Mouse (Mus musculus) heart, embryonic 13.5 days (tissue): ENCODE measurements around the gene Slc2a12. TPM values are rescaled to one million over a fixed set of nuclear protein-coding genes. Genes with fewer than 3 reads are reported as not detected.

ENCODE experiments used
- ATAC-seq: fragments of 200-750 bp; cut with Nextera tagmentation; 2 replicates; pipeline ENCODE4 v1.8.0; 2017; ENCODE audit warnings: moderate TSS enrichment; ENCODE audit not compliant: insufficient number of reproducible peaks, low FRiP score, low TSS enrichment; ENCODE audit errors: extremely low read depth
- H3K27ac ChIP-seq: fragments of 300-500 bp; sonication (generic); replicated peaks from 2 replicates; pipeline ENCODE4 v1.5.1; 2015; ENCODE audit warnings: moderate library complexity, mild to moderate bottlenecking, inconsistent platforms
- H3K27me3 ChIP-seq: fragments of 300-500 bp; sonication (generic); replicated peaks from 2 replicates; pipeline ENCODE4 v1.6.1; 2015; ENCODE audit warnings: mild to moderate bottlenecking, inconsistent platforms
- H3K36me3 ChIP-seq: fragments of 300-500 bp; sonication (generic); 2 replicates; pipeline ENCODE4 v1.6.1; 2015; ENCODE audit warnings: mild to moderate bottlenecking, inconsistent platforms
- H3K4me1 ChIP-seq: fragments of 300-500 bp; sonication (generic); 2 replicates; pipeline ENCODE4 v1.6.1; 2015; ENCODE audit warnings: inconsistent platforms
- H3K4me2 ChIP-seq: fragments of 300-500 bp; sonication (generic); 2 replicates; pipeline ENCODE4 v1.6.1; 2015; ENCODE audit warnings: inconsistent platforms, mild to moderate bottlenecking, moderate library complexity
- H3K4me3 ChIP-seq: fragments of 300-500 bp; sonication (generic); 2 replicates; pipeline ENCODE4 v1.5.1; 2015; ENCODE audit warnings: moderate library complexity, mild to moderate bottlenecking, inconsistent platforms
- H3K9ac ChIP-seq: fragments of 300-500 bp; sonication (generic); 2 replicates; pipeline ENCODE4 v1.6.1; 2015; ENCODE audit warnings: inconsistent platforms, mild to moderate bottlenecking, moderate library complexity
- H3K9me3 ChIP-seq: fragments of 300-500 bp; sonication (generic); 2 replicates; pipeline ENCODE4 v1.6.1; 2016; ENCODE audit warnings: inconsistent platforms
- WGBS: fragments of 180-500 bp; shearing (Covaris S2); methylation state at CpG from one replicate; pipeline ENCODE4 v1.1.7; 2015; ENCODE audit warnings: mixed read lengths; 5-methylcytosine and 5-hydroxymethylcytosine counted together
- polyA plus RNA-seq: library from polyadenylated mRNA; unstranded; fragments of >200 nt; fragmentation: Nextera tagmentation; extraction: Ambion mirVana; gene quantifications from 2 replicates; pipeline ENCODE4 v1.2.1, GENCODE M21; 2015

The Slc2a12 gene
- polyA plus RNA-seq, 1 experiment from 2014 or later = 1.7 TPM

DNA sequence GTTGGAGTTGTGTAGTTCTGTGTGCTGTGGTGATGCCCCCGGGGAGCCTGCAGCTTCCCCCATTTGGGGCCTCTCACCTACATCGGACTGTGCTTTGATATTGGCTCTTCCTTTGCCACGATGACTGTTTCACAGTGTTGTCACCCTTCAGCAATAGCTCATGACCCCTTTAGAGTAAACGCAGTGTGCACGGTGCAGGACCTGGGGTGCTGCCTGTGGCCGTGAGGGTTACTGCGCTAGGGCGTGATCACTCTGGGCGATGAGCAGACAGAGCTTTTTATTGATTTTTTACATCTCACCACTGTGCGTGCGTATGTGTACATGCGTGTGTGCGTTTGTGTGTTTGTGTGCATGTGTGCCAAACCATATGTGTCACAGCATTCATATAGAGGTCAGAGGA is 23.7 kb downstream of the Slc2a12 start:
- no peaks in the 10 kb centered on the region for H3K27me3 ChIP-seq
- H3K4me3 ChIP-seq = no peak overlapping the region
- ATAC-seq = no peak
- no peaks in the 10 kb centered on the region for H3K4me1 ChIP-seq
- 84% methylated on average over 13 of the region's 13 CpGs for WGBS
- H3K36me3 ChIP-seq = no peaks in the 10 kb centered on the region
- H3K27ac ChIP-seq = no peak overlapping the region
- H3K9ac ChIP-seq = no peak overlapping the region
- no peaks in the 10 kb centered on the region for H3K9me3 ChIP-seq
- H3K4me2 ChIP-seq = no peak overlapping the region

DNA sequence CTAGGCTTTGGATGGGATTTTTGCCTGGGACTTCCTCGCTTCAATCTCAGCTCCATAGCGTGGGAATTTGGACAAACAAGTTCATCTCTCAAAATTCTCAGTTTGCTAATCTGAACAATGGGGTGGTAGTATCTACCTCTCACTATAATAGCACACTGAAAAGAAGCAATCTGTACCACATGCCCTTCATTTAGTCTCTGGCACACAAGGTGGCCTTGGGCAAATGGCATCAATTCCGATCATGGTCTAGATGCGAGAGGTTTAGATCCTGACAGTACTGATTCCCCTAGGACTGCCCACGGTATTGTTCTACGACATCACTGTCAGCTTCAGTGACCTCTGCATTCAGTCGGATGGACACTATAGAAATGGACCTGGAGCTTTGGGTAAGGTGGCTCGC is 29.4 kb downstream of the Slc2a12 start:
- Histone ChIP-seq H3K4me1 (no peaks in the 10 kb centered on the region), H3K27me3 (no peaks in the 10 kb centered on the region), H3K9ac (no peak overlapping the region), H3K27ac (no peak overlapping the region), H3K9me3 (no peaks in the 10 kb centered on the region), H3K36me3 (no peaks in the 10 kb centered on the region), H3K4me2 (no peak overlapping the region), H3K4me3 (no peak overlapping the region)
- WGBS = 85% methylated on average over 8 of the region's 8 CpGs
- ATAC-seq = no peak

DNA sequence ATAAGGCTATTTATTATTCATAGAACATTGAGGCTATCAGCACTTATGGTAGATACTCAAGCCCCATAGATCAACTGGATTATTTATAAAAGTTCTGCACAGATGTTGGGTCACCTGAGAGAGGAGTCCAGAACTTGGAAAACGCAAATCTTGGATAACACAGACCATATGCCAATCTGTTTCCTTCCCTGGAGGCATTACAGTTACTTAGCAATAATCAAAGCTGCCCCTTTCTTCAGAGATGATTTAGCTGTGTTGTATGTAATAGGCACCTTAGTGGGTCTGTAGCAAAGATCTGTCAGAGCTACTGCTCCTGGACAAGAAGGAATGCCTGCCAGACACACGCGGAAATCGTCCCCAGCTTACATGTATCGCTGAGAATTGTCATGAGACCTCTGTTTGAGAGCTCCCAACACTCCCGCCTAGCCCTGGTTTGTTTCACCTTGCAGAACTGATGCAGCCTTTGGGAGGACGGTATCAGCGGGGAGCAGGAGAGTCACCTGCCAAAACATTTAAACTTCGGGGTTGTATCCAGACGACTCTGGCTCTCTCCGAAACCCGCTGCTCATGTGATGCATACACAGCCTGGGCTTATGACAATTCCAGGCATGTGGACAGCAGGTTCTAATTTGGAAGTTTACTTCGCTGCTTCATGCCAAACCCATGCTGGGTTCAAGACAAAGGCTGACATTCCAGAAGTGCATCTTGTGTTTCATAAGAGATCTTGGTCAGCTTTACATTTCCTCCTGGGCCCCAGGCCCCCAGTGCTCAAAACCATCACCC is 31.2 kb downstream of the Slc2a12 start:
- Histone ChIP-seq H3K4me2 (no peak overlapping the region), H3K36me3 (no peaks in the 10 kb centered on the region), H3K27ac (no peak overlapping the region), H3K4me1 (no peaks in the 10 kb centered on the region), H3K27me3 (no peaks in the 10 kb centered on the region), H3K9me3 (no peaks in the 10 kb centered on the region), H3K4me3 (no peak overlapping the region), H3K9ac (no peak overlapping the region)
- ATAC-seq = no peak
- 65% methylated on average over 13 of the region's 13 CpGs for WGBS

DNA sequence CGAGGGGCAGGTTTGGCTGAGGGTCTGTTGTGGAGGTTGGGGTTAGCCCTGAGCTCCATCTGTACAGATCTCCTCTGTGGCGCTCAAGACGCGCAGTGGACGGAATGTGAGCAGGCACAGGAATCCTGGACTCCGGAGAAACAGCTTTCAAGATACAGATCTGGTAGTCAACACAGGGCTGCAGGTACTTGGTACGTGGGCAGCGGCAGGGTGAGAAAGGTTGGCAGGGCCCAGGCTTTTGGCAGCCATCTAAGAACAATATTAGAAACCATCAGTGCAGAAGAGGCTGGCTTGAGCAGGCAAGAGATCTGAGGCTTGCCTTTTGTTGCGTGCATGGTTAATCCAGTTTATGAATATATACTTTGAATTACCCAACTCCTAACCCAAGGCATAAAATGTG is 51.4 kb downstream of the Slc2a12 start:
- Histone ChIP-seq H3K4me3 (no peak overlapping the region), H3K27ac (no peak overlapping the region), H3K27me3 (no peaks in the 10 kb centered on the region), H3K36me3 (peaks cover 6% of the 10 kb centered on the region; the same call in 1 of the 2 replicates), H3K4me1 (peaks cover 31% of the 10 kb centered on the region), H3K9ac (no peak overlapping the region), H3K9me3 (no peaks in the 10 kb centered on the region), H3K4me2 (no peak overlapping the region)
- no peak for ATAC-seq
- 82% methylated on average over 9 of the region's 9 CpGs for WGBS

DNA sequence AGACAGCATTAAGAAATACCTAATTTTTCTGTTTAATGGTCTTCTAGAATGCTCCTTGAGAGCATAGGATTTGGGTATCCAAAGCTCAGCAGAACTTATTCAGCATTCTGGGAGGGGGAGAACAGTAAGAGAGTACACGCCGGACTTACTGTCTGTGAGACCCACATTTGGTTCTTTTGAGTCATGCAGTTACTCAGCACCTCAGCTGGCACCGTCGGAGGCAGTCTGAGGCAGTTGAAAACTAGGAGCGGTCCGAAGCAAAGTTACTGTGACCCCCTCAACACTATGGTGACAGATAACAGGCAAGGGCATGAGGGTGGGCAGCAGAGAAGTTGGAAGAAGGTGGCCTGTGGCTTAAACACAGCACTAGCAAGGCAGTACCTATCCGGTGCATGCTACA is 52.1 kb downstream of the Slc2a12 start:
- Histone ChIP-seq H3K27me3 (no peaks in the 10 kb centered on the region), H3K4me1 (peaks cover 35% of the 10 kb centered on the region), H3K4me2 (no peak overlapping the region), H3K4me3 (no peak overlapping the region), H3K9ac (no peak overlapping the region), H3K9me3 (no peaks in the 10 kb centered on the region), H3K27ac (no peak overlapping the region), H3K36me3 (peaks cover 6% of the 10 kb centered on the region; the same call in 1 of the 2 replicates)
- 66% methylated on average over 7 of the region's 7 CpGs for WGBS
- no peak for ATAC-seq

DNA sequence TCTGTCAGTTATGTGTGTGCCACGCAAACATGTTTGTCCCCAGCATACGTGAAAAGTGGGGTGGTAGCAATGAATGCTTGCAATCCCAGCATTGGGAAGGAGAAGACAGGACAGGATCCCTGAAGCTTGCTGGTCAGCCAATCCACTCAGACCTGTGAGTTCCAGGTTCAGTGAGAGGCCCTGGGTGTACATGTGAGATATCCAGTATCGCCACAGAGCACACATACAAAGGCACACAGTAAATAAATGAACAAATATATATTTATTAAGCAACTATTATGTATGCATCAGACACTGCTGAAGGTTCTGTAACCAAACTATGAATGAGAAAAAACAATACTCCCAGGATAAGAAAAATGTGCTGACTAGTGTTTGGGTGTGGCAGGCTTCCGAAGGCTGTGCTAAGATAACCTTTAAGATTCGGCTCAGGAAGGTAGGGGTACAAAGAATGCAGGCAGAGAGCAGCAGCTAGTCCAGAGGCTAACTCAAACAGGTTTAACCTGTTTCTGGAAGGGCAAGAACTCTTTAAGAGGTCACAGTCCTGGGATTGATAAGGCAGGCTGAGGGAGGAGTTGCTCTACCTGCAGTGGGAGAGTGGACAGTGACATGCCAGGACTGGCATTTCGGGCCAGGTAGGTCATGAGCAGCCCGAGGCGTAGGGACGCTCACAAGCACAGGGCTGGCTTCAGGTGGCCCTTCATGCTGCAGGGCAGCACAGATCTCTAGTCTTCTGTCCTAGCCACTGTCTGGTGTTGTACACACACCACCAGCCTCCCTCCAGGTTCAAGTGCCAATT is 53.5 kb downstream of the Slc2a12 start:
- no peak overlapping the region for H3K9ac ChIP-seq
- no peak overlapping the region for H3K4me3 ChIP-seq
- no peaks in the 10 kb centered on the region for H3K9me3 ChIP-seq
- H3K27me3 ChIP-seq = no peaks in the 10 kb centered on the region
- peaks cover 38% of the 10 kb centered on the region for H3K4me1 ChIP-seq
- H3K4me2 ChIP-seq = no peak overlapping the region
- H3K36me3 ChIP-seq = peaks cover 16% of the 10 kb centered on the region
- ATAC-seq = no peak
- WGBS = 80% methylated on average over 9 of the region's 9 CpGs
- H3K27ac ChIP-seq = no peak overlapping the region

- 70% methylated on average over 19 of the region's 19 CpGs for WGBS
- H3K27me3 ChIP-seq = no peaks in the 10 kb centered on the region
Observed at GRCm38 (mm10) chr10:22699487-22700335, 54.9 kb downstream of the Slc2a12 start.

GRCm38 (mm10) chr10:22700773-22701172 is 56.0 kb downstream of the Slc2a12 start:
- Histone ChIP-seq H3K9ac (no peak overlapping the region), H3K4me3 (no peak overlapping the region), H3K36me3 (peaks cover 35% of the 10 kb centered on the region), H3K4me1 (peaks cover 38% of the 10 kb centered on the region), H3K9me3 (no peaks in the 10 kb centered on the region), H3K27ac (no peak overlapping the region), H3K4me2 (no peak overlapping the region), H3K27me3 (no peaks in the 10 kb centered on the region)
- WGBS = 62% methylated on average over 9 of the region's 9 CpGs
- ATAC-seq = no peak

More at GRCm38 (mm10) chr10:22699487-22700335, 54.9 kb downstream of the Slc2a12 start:
- peaks cover 28% of the 10 kb centered on the region for H3K36me3 ChIP-seq
- H3K4me1 ChIP-seq = peaks cover 38% of the 10 kb centered on the region
- H3K9ac ChIP-seq = no peak overlapping the region
- H3K4me2 ChIP-seq = no peak overlapping the region
- no peak for ATAC-seq
- H3K27ac ChIP-seq = no peak overlapping the region
- no peak overlapping the region for H3K4me3 ChIP-seq
- no peaks in the 10 kb centered on the region for H3K9me3 ChIP-seq

- no peak for ATAC-seq
- Histone ChIP-seq H3K9ac (no peak overlapping the region), H3K4me2 (no peak overlapping the region), H3K27ac (no peak overlapping the region), H3K27me3 (no peaks in the 10 kb centered on the region), H3K9me3 (no peaks in the 10 kb centered on the region), H3K4me3 (no peak overlapping the region), H3K36me3 (peaks cover 43% of the 10 kb centered on the region), H3K4me1 (peaks cover 41% of the 10 kb centered on the region)
- 78% methylated on average over 12 of the region's 12 CpGs for WGBS
Observed at GRCm38 (mm10) chr10:22701485-22702315, 56.9 kb downstream of the Slc2a12 start.

- Histone ChIP-seq H3K4me1 (peaks cover 49% of the 10 kb centered on the region), H3K27me3 (no peaks in the 10 kb centered on the region), H3K4me3 (no peak overlapping the region), H3K36me3 (peaks cover 64% of the 10 kb centered on the region), H3K9ac (no peak overlapping the region), H3K4me2 (no peak overlapping the region), H3K27ac (no peak overlapping the region), H3K9me3 (no peaks in the 10 kb centered on the region)
- ATAC-seq = no peak
- 87% methylated on average over 6 of the region's 6 CpGs for WGBS
Observed at GRCm38 (mm10) chr10:22703844-22704243, 59.0 kb downstream of the Slc2a12 start.
